Mouse (Mus musculus) stomach, postnatal 0 days (tissue): Measurements from ENCODE around the gene Rps21.

Experiments
- CTCF ChIP-seq: IDR thresholded peaks from 2 replicates; pipeline ENCODE4 v1.5.1; 2016; ENCODE audit warnings: antibody characterized with exemption, low read depth, mild to moderate bottlenecking, moderate library complexity
- EP300 ChIP-seq: optimal IDR thresholded peaks from 2 replicates; pipeline ENCODE3; 2016; ENCODE audit warnings: antibody characterized with exemption

DNA sequence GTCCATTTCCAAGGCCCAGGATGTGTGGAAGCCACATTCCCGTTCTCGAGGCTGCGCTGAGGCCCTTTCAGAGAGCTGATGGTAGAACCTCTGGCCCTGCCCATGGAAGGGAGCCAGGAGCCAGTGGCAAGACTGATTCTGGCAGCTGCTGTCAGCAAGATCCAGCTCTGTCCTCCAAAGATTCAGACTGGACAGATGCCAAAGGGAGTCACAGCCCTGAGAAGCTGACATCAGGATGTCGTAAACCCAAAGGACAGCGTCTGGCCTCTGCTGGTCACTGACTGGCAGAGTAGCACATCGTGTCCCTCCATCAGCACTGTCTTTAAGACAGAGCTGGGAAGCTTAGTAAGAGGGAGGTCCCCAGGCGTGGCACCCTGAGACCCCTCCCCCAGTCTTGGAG is 28.6 kb upstream of the Rps21 start:
- no peak for TF ChIP-seq EP300
- TF ChIP-seq CTCF, result peak; percentile 40
